Mouse (Mus musculus): ENCODE data around the gene Olfm3. TPM values are rescaled to one million over a fixed set of nuclear protein-coding genes. Genes with fewer than 3 reads are reported as not detected.

The Olfm3 gene
- polyA plus RNA-seq, 1 experiment from 2014 or later = 0.10 TPM

DNA sequence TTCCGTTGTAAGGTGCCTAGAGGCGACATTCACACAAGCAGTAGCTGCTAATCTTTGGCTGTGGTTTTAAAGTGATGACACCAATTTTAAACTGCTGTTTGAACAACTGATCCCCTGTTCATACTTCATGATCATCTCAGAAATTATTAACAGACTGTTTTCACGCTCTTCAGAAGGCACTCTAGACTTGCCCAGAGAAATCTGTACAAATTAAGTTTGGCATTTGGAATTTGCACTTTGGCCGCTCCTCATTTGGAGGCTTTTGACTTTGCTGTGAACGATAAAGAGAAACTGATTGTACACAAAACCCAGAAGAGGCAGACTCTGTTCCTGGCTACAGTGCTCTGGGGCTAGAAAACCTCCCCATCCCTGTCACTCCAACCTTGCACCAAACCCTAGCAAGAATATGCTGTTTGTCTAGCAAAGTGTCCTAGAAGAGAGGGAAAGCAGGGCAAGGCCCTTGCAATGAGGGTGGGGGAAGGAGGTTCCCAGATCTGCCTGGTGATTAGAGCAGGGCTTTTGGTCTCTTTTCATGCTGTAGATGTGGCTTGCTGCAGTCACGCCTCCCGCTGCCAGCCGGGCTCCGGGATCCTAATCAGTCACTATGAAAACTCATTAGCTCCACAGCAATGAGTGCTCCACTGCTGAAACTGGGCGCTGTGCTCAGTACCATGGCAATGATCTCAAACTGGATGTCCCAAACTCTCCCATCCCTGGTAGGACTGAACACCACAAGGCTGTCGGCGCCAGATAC is 176.7 kb downstream of the Olfm3 start:
- DNase-seq (ENCODE audit: low spot score) = no peak

DNA sequence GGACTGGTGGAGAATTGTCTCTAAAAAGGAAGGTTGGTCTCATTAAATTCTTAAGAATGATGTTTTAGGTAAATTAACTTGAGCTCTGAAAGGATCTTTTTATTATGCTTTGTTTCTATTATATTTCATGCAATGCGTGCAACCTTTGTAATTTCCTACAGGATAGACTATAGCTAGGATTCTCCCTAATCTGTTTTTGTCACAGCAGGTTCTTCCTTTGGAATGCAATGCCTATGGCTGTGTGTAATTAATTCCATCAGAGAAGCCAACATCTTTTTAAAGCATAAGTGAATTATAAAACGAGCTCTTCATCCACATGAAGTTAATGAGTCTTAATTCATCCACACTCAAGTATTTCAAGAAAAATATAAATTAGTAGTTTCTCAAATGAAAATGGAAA is 177.5 kb downstream of the Olfm3 start:
- DNase-seq (ENCODE audit: low spot score) = no peak

DNA sequence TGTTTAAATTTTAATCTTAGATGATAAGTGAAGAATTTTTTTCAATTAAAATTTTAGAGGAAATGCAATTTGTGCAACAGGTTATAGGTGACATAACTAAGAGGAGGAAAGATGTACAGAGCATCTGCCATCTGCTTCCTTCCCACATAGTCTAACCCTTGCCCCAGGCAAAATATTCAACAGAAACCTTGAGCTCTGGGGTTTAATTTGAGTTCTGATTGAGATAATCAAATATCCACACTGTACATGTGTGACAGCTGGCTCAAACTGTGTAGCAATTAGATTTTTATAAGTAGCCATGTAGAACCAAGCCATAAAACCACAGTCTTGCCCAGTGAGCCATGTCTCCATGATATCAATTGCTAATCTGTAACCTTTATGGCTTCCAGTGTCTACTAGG is 179.1 kb downstream of the Olfm3 start:
- no peak for DNase-seq (ENCODE audit: low spot score)

DNA sequence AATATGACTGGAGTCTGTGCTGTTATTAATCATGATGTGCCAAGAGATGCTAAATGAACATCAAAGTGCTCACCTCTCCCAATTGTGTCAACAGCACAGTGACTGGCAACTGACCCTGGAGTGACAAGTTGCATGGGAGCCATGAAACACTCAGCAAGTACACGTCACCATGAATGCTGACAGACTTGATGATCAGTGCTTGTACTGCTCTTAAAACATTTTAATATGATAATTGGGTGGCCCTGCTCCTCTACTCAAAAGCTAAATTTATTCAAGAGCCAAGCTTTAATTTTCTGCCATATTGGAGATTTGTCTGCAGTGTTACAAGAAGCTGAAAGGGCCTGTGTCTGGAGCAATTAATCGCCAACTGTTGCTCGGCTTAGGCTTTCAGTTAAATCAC is 184.4 kb downstream of the Olfm3 start:
- no peak for DNase-seq (ENCODE audit: low spot score)

GRCm38 (mm10) chr3:115090670-115091069 is 186.8 kb downstream of the Olfm3 start:
- no peak for DNase-seq (ENCODE audit: low spot score)

DNA sequence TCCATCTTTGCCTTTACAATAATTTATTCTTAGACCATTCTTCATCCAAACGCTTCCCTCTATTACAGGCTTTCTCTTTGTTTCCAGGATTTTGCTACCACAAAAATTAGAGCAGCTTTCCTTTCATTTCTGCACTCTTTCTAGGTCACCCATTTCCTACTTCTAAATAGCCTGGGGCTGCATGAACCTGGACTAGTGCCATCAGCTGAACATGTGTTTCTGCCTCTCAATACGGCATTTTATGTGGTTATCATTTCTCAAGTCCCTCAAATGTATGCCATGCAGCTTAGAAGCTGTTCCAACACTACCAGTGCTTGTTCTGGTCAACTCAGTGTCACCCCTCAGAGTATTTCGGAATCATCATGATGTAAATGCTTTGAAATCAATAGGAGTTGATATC is 191.6 kb downstream of the Olfm3 start:
- no peak for DNase-seq (ENCODE audit: low spot score)

- DNase-seq (ENCODE audit: low spot score) = no peak
Measured at GRCm38 (mm10) chr3:115099590-115099989, 195.7 kb downstream of the Olfm3 start.

DNA sequence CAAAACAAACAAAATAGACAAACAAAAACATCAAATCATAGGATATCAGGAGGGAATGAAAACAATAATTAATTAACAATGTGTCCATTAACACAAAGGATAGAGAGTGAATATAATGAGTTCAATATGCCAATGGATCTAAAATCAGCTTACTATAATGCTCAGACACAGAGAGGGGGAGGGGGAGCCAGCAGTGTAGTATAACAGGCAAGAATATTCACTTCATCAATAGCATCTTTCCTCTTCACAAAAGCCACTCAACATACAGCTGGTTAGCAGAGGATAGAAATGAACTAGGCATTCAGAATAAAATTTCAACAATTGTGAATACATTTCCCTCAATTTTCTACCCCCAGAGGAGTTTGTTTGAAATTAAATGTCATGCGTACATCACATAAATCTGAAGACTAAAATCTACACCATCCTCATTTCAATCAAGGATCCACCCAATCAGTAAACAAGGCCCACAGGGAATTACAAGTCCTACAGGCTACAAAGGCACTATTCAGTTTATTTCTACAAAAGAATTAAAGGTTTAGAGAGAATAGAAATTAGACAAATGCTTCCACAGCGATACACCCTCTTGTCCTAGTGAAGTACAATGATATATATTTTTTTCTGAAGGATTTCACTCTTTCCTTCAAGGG is 200.4 kb downstream of the Olfm3 start:
- no peak for DNase-seq (ENCODE audit: low spot score)

- no peak for DNase-seq (ENCODE audit: low spot score)
Measured at GRCm38 (mm10) chr3:115104802-115105493, 201.1 kb downstream of the Olfm3 start.

- no peak for DNase-seq (ENCODE audit: low spot score)
Measured at GRCm38 (mm10) chr3:115145722-115146121, 241.8 kb downstream of the Olfm3 start.

- no peak for DNase-seq (ENCODE audit: low spot score)
Measured at GRCm38 (mm10) chr3:115146244-115146643, 242.4 kb downstream of the Olfm3 start.

- DNase-seq (ENCODE audit: low spot score) = no peak
Measured at GRCm38 (mm10) chr3:115158903-115159473, 255.1 kb downstream of the Olfm3 start.

DNA sequence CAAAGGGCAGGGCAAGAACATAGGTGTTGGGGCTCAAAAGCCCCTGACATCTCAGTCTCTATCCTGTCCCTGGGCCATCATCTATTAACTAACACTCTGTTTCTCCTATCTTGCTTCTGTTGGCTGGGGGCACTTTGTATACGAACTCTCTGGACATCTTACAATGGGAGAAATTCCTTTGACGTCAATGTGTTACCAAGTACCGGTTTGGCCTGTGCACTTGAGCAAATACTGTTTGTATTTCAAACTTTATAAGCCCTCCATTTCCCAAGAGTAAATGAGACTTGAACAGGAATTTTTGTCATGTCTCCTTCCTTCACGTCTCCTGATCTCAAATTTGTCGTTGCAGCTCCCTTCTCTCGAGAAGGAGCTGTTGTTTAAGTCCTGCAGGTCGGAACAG is 270.7 kb downstream of the Olfm3 start:
- no peak for DNase-seq (ENCODE audit: low spot score)
